Mouse (Mus musculus): ENCODE measurements at regions not wholly inside any gene's neighbourhood (a gene's known extent, or its start where the extent isn't known, plus 50 kb on each side); places are given as distances from the start of the nearest gene placed in this dataset.

- DNase-seq = no peak
Measured at GRCm38 (mm10) chrX:12375796-12376195, 211.8 kb upstream of the Atp6ap2 start.

DNA sequence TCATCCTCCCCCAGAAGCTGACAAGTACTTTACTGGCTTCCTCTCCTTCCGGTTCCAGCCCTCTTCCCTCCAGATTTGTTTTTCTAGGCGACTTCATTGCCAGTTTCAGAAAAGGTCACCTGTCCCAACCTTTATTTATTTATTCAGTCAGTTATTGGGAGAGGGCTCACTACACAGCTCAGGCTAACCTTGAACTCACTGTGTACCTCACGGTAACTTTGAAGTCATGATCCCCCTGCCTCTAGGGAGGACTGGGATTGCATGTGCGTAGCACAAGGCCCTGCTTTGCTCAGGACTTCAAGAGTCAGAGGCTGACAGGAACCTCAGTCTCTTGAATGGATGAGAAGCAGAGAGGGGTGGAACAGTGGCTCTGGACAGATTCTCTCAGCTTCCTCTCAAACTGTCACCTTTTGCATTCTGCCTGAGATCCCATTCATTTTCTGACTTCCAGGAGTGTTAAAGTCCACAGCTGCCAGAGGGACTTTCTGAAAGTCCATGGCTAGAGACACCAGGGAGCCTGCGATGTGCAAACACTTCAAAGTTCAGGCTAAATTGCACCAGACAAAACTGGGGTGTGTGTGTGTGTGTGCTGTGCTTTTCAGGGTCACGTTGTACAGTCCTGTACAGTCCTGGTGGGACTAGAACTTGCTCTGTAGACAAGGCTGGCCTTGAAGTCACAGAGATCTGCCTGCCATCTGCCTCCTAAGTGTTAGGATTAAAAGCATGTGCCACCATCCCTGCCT lies 211.2 kb upstream of the Atp6ap2 start:
- DNase-seq = no peak

GRCm38 (mm10) chrX:12377441-12377840 lies 210.2 kb upstream of the Atp6ap2 start:
- DNase-seq = no peak

DNA sequence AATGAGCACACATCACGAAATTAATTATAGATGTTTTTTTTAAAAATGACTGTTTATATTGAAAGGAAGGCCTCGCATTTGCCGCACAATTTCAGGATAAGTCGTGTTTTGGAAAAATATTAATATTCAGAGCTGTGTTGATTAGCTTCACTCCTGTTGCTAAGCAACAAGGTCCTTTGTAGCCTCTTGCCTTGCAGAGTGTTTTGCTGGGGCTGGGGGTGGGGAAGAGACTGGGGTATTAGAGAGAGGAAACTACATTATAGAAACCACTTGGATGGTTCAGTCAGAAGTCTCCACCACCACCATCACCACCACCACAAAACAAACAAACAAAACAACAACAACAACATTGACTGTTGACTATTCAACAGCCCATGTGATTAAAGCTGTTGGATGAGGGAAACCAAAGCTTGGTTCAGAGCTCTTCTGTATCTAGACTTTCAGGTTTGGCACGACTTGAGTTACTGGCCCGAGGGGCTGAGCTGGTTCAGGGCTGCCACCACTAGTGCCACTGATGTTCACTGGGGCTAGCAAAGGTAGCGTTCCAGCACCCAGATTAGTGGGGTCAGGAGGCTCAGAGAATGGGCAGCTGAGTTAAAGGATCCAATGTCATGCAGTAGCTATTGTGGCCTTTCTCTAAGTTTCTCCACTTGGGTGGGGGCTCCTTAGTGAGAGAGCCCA lies 195.3 kb upstream of the Atp6ap2 start:
- DNase-seq = no peak

- no peak for DNase-seq
Measured at GRCm38 (mm10) chrX:12409319-12409718, 178.3 kb upstream of the Atp6ap2 start.

DNA sequence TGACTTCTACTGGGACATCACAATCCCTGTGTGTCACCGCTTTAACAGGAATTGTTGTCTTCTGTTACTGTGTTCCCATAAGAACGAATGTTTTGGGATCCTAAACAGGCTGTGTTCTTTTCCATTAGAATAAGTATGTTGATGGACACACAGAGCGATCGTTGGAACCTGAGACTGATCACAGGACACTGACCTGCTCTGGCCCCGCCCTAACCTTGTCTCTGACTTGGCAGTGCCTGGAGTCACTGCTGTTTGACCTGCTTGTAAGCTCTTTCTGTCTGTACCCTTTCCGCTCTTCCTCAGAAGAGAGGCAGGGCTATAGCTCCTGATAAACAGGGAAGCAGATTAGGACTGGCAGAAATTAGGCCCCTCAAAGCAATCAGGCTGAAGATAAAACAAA lies 162.0 kb upstream of the Atp6ap2 start:
- DNase-seq = no peak

DNA sequence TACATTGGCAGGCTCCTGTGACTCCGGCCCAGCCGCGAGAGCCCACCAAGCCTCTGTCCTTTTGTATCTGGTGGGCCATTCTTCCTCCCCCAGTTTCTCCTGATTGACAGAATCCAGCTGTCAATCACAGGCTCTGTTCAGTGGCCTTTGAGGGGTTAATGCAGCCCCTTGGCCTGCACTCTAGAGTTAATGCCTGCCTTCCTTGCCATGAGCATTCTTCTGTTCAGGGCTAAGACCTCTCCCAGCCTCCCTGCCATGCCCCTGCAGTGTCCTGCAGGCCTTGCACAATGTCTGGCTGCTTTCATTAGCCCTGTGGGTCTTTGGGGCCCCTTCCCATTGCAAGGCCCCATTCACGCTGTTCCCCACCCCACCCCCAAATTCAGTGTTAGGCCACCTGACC lies 160.9 kb upstream of the Atp6ap2 start:
- no peak for DNase-seq

- DNase-seq = no peak
Measured at GRCm38 (mm10) chrX:12432289-12432688, 155.3 kb upstream of the Atp6ap2 start.

GRCm38 (mm10) chrX:12435656-12436055 lies 151.9 kb upstream of the Atp6ap2 start:
- DNase-seq = no peak

- DNase-seq = no peak
Measured at GRCm38 (mm10) chrX:12436106-12436505, 151.5 kb upstream of the Atp6ap2 start.

DNA sequence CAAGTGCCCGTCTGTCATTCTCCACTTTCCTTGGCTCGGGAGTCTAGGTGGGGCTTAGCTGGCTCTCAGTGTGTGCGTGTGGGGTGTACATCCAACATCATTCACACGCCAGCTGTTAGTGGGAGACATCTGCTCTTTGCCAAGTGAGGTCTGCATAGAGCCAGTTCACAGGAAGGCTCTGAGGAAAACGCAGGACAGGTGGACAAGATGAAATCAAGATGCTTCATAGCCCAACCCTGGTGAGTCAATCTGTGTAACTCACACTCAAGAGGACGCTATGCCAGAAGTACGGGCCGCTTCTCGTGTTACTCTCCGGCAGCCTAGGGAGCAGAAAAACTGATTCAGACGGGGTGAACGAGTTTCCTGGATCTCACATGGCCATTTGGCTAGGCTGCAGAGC lies 148.2 kb upstream of the Atp6ap2 start:
- no peak for DNase-seq

DNA sequence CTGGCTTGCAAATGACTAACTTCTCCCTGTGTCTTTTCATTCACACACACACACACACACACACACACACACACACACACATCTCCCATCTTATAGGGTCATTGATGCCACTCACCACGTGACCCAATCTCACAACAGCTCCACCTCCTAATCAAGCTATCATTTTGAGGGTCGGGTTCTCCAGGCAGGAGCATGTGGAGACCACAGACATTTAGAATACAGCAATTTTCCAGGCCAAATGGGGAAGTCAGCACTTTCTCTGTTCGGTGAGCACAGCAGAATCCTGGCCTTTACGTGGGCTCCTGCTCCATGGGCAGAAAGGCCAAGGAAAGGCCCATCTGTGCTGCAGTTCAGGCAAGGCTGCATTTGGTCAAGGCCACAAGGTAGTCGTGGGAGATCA lies 143.8 kb upstream of the Atp6ap2 start:
- no peak for DNase-seq

DNA sequence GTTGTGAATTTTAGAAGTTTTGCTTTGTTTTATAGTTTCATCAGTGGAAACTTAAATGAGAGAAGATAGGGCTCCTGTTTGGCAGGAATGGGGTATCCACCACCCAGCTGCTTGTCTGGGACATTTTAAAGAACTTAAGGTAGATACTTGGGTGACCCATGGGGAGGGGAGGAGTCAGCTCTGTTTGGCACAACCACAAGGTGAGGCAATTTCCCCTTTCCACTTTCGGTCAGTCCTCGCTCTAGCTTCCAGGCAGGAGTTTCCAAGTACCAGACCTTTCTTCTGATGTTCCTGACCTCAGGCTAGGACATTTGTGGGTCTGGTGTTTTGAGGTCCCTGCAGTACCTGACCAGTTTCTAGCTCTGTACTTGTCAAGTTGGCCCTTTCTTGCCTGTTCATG lies 142.5 kb upstream of the Atp6ap2 start:
- DNase-seq = peak; percentile 3 to 7

- no peak for DNase-seq
Measured at GRCm38 (mm10) chrX:12447962-12448361, 139.6 kb upstream of the Atp6ap2 start.

DNA sequence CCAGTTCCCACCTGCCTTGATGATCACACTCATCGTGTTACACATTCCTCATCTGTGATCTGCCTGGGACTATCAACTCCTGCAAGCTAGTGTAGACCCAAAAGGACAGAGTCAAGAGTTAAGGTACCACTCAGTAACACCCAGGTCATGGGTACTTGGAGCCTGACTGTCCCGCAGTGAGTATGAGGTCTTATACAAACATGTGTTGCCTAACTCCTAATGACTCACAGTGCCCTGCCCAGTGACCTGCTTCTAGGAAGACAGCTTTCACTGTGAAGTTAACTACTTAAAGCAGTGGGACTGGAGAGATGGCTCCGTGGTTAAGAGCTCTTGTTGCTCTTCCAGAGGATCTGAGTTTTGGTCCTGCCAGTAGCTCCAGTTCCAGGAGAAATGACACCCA lies 137.9 kb upstream of the Atp6ap2 start:
- DNase-seq = peak in 1 of 2 experiments; percentile 19

GRCm38 (mm10) chrX:12452979-12453769 lies 134.4 kb upstream of the Atp6ap2 start:
- no peak for DNase-seq

- no peak for DNase-seq
Measured at GRCm38 (mm10) chrX:12461657-12462056, 125.9 kb upstream of the Atp6ap2 start.

- DNase-seq = no peak
Measured at GRCm38 (mm10) chrX:12462936-12463647, 124.5 kb upstream of the Atp6ap2 start.

DNA sequence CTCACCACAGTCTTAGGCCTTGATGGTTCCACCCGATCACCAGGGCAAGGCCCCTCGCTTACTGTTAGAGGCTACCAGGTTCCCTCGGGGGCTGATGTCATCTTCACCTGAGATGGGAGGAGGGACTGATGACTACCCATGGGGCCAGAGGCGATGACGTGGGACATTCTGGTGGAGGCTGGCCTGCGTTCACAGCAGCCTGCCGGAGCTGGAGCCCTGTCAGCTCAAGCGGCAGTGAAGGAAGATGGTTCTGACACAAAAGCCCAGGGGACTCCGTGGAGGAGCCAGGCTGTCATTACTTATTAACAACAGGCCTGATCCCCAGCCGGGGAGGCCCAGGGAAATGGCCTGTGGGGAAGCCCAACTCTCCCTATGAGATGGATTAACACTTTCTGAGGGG lies 121.3 kb upstream of the Atp6ap2 start:
- no peak for DNase-seq

DNA sequence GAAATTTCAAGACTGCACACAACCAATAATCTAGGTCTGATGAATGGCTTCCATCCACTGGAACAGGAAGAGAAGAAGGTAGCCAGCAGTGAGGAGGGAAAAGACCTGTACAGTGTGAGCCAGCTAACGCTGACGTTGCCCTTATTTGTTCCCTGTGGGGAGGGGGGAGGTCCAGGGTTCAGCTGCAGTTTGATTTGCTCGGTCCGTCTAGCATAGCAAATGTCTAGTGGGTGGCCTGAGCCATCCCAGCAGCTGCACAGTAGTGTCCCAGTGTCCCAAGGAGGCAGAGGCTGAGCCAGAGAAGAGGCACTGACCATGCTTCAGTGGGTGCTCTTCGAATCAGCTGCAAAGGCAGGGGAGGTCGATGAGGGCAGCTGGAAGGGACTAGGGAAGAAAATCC lies 120.7 kb upstream of the Atp6ap2 start:
- no peak for DNase-seq

DNA sequence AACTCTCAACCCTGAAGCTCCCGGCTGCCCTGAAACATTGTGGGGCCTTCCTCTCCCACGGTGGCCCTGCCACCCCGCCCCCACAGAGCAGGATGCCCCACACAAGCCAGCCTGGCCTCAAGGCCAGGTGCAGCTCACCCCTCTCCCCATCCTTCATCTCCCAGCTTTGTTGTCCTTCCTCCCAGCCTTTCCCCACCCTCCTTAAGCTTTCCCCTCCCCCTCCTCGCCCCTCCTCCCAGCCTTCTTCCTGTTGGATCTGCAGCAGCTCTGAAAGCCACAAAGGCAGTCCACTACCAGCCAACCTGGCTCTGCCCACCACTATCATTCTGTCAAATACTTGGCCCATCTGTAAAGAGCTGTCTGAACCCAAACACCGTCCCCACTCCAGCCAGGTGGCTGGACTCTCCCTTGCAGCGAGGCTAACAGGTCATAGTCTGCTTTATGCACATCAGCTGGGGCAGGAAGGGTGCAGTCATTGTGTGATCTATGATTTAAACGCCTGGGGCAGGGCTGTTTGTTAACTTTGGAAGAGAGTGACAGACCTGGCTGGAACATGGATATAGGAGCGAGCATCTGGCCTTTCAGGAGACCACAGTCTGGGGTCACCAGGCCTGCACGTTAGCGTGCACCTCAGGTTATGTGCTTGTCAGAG lies 119.9 kb upstream of the Atp6ap2 start:
- DNase-seq = no peak

GRCm38 (mm10) chrX:12472296-12472695 lies 115.3 kb upstream of the Atp6ap2 start:
- DNase-seq = no peak

- no peak for DNase-seq
Measured at GRCm38 (mm10) chrX:12479207-12479606, 108.4 kb upstream of the Atp6ap2 start.
